Mouse (Mus musculus) liver, embryonic 13.5 days (tissue): ENCODE results near the gene Npb. TPM values are rescaled to one million over a fixed set of nuclear protein-coding genes. Genes with fewer than 3 reads are reported as not detected.

Experiments
- ATAC-seq: fragments of 200-750 bp; cut with Nextera tagmentation; 2 replicates; pipeline ENCODE4 v1.8.0; 2017; ENCODE audit warnings: low read depth, mild to moderate bottlenecking, moderate number of reproducible peaks, moderate library complexity
- DNase-seq: peaks from one replicate; pipeline ENCODE4 v3.0.0; 2022
- H3K27ac ChIP-seq: fragments of 300-500 bp; sonication (generic); 2 replicates; pipeline ENCODE4 v1.5.1; 2015; ENCODE audit warnings: moderate library complexity, mild to moderate bottlenecking, inconsistent platforms
- H3K27me3 ChIP-seq: fragments of 300-500 bp; sonication (generic); 2 replicates; pipeline ENCODE4 v1.6.1; 2015; ENCODE audit warnings: mild to moderate bottlenecking, inconsistent platforms
- H3K36me3 ChIP-seq: fragments of 300-500 bp; sonication (generic); 2 replicates; pipeline ENCODE4 v1.6.1; 2015; ENCODE audit warnings: mild to moderate bottlenecking, inconsistent platforms
- H3K4me1 ChIP-seq: fragments of 300-500 bp; sonication (generic); replicated peaks from 2 replicates; pipeline ENCODE4 v1.6.1; 2015; ENCODE audit warnings: inconsistent platforms
- H3K4me2 ChIP-seq: fragments of 300-500 bp; sonication (generic); 2 replicates; pipeline ENCODE4 v1.6.1; 2015; ENCODE audit warnings: inconsistent platforms, mild to moderate bottlenecking, moderate library complexity
- H3K4me3 ChIP-seq: fragments of 300-500 bp; sonication (generic); replicated peaks from 2 replicates; pipeline ENCODE4 v1.5.1; 2015; ENCODE audit warnings: mild to moderate bottlenecking, inconsistent platforms
- H3K9ac ChIP-seq: fragments of 300-500 bp; sonication (generic); 2 replicates; pipeline ENCODE4 v1.6.1; 2015; ENCODE audit warnings: mild to moderate bottlenecking, inconsistent platforms
- H3K9me3 ChIP-seq: fragments of 300-500 bp; sonication (generic); replicated peaks from 2 replicates; pipeline ENCODE4 v1.6.1; 2016; ENCODE audit warnings: inconsistent platforms
- WGBS: fragments of 180-500 bp; shearing (Covaris S2); methylation state at CpG from one replicate; pipeline ENCODE4 v1.1.7; 2015; ENCODE audit not compliant: insufficient replicate concordance; 5-methylcytosine and 5-hydroxymethylcytosine counted together
- polyA plus RNA-seq: library from polyadenylated mRNA; unstranded; fragments of >200 nt; fragmentation: Nextera tagmentation; extraction: Ambion mirVana; gene quantifications from 2 replicates; pipeline ENCODE4 v1.2.1, GENCODE M21; 2015

The Npb gene
- polyA plus RNA-seq, 1 experiment from 2014 or later, result 9.5 TPM

DNA sequence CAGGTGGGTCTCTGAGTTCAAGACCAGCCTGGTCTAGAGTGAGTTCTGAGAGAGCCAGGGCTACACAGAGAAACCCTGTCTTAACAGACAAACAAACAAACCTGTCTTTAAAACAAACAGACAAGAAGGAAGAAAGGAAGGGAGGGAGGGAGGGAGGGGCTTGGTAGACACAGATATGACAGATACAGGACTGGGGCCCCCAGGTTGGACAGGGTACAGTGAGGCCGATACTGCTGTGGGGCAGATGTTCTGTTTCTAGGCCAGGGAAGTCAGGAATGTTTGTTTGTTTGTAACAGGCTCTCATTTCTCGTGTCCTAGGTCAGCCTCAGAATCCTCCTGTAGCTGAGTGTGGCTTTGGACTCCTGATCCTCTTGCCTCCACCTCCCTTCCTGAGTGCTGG, 4.7 kb upstream of the Npb start:
- Histone ChIP-seq H3K4me2 (peak overlapping the region; percentile 56), H3K27me3 (peaks cover 10% of the 10 kb centered on the region), H3K4me1 (peaks cover 78% of the 10 kb centered on the region), H3K4me3 (peak overlapping the region; percentile 12), H3K27ac (peak overlapping the region; percentile 64), H3K9me3 (no peaks in the 10 kb centered on the region), H3K9ac (peak overlapping the region; percentile 49), H3K36me3 (peaks cover 63% of the 10 kb centered on the region)
- 32% methylated on average over 2 of the region's 2 CpGs for WGBS
- ATAC-seq (peak; percentile 81), DNase-seq (no peak)

DNA sequence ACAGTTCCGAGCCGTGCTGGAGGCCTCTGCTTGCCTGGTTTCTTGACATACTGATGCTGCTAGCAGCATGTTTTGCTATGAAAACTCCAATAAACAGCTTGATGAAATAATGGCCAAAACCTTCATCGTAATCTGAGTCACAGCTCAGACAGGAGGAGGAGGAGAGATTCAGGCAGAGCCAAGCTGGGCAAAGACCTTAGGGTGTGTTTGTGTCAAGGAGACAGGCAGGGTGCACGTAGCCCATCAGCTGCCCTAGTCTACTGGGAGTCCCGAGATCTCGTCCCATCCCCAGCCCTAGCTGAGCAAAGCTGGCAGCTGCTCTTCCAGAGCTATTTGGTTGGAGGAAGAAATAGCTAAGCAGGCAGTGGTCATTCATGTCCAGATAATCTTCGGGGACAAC, 2.6 kb upstream of the Npb start:
- Histone ChIP-seq H3K4me2 (no peak overlapping the region), H3K9ac (no peak overlapping the region), H3K4me1 (peaks cover 70% of the 10 kb centered on the region), H3K27me3 (peaks cover 18% of the 10 kb centered on the region), H3K27ac (no peak overlapping the region; the same call in 1 of the 2 replicates), H3K9me3 (no peaks in the 10 kb centered on the region), H3K4me3 (no peak overlapping the region), H3K36me3 (peaks cover 70% of the 10 kb centered on the region)
- ATAC-seq (no peak), DNase-seq (no peak)
- WGBS, result 80% methylated on average over 7 of the region's 7 CpGs

DNA sequence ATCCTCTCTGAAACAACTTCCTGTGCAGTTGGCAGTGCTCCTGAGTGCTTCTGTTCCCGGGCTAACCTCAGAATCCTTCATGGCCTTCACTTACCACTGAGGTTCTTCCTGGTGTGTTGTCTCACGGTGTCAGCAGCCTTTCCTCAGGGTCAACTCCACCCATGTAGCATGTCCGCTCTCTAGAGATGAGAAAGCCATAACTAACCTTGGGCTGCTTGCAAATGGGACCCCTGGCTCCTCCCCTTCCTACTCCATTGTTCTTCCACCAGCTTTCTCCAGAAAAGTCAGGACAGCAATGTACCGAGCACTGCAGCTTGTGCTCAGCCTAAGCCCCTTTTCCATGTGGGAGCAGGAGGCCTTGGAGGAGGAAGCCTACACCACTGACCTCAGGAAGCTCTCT, 1.5 kb upstream of the Npb start:
- H3K4me2 ChIP-seq, result no peak overlapping the region
- H3K36me3 ChIP-seq, result peaks cover 74% of the 10 kb centered on the region
- H3K4me3 ChIP-seq, result no peak overlapping the region
- H3K9ac ChIP-seq, result no peak overlapping the region
- peaks cover 18% of the 10 kb centered on the region for H3K27me3 ChIP-seq
- ATAC-seq (no peak), DNase-seq (no peak)
- H3K27ac ChIP-seq, result no peak overlapping the region
- H3K4me1 ChIP-seq, result peaks cover 63% of the 10 kb centered on the region
- WGBS, result 76% methylated on average over 4 of the region's 4 CpGs
- H3K9me3 ChIP-seq, result no peaks in the 10 kb centered on the region

DNA sequence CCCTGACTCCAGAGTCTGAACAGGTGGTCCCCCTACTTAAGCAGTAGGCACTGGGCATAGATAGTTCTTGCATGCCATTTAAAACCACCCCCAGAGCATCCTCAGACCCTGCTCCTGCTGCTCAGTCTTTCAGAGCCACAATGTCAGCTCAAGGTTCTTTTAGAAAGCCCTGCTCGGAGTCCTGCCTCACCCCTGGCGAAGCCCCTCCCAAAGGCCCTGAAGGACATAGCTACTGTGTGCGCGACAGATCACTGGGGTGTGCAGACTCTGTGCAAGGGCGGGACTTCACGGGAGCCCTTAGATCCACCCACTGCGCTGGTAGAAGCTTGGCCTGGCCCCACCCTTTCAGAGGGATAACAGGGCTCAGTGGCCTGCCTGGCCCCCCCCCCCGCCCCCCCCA, 973 bp downstream of the Npb start:
- ATAC-seq (peak; percentile 71), DNase-seq (no peak)
- 22% methylated on average over 7 of the region's 8 CpGs for WGBS
- Histone ChIP-seq H3K27ac (peak overlapping the region; percentile 70; the same call in 1 of the 2 replicates), H3K4me2 (peak overlapping the region; percentile 60), H3K36me3 (peaks cover 76% of the 10 kb centered on the region), H3K9ac (peak overlapping the region; percentile 55), H3K27me3 (peaks cover 18% of the 10 kb centered on the region), H3K9me3 (no peaks in the 10 kb centered on the region), H3K4me3 (0 out of 2 replicates have a peak overlapping the region, but pooled peaks have one; percentile 43), H3K4me1 (peaks cover 43% of the 10 kb centered on the region)

DNA sequence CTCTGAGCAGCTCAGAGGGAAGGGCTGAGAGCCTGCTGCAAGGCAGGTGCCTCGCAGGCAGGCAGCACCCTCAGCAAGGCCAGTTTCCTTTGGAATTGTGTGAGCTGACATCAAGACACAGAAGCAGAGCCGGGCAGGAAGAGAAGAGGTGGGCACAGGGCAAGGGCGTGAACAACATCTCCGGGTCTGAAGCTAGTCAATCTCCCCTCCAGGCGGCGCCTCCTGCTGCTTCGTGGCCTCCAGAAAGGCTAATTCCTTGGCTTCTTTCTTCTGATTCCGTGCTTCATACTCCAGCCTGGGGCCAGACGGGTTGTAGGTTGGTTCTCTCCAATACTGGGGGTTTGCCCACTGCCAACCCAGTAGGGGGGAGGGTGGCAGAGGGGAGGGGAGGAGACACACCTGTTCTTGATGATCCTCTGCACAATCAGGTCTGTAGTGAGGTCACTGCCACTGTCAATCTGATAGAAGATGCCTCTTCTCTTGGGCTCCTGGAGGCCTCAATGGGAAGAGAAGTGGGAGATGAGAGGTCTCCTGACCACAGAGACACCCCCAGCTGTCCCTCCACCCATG, 2.3 kb downstream of the Npb start:
- Histone ChIP-seq H3K4me1 (peaks cover 44% of the 10 kb centered on the region), H3K4me2 (no peak overlapping the region), H3K9me3 (no peaks in the 10 kb centered on the region), H3K27ac (no peak overlapping the region), H3K27me3 (peaks cover 18% of the 10 kb centered on the region), H3K36me3 (peaks cover 75% of the 10 kb centered on the region), H3K4me3 (no peak overlapping the region), H3K9ac (no peak overlapping the region)
- ATAC-seq (no peak), DNase-seq (no peak)
- 86% methylated on average over 9 of the region's 9 CpGs for WGBS

DNA sequence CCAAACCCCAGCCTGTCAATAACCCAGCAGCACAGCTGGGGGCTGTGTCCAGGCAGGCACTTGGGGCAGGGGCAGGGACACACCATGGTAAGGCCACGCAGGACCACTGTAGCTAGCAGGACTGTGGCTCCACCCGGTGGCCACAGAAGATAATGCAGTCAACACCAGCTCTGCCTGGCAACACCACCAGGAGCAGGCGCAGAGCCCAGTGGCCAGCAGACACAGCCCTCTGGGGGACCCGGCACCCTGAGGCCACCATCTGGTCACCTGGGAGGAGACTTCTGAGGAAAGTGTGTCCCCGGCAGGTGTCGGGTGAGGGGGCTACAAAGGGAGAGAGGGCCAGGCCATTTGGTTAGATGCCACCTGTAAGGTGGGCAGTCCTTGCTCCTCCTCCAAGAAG, 4.5 kb downstream of the Npb start:
- no peak overlapping the region for H3K27ac ChIP-seq
- no peak overlapping the region for H3K9ac ChIP-seq
- peaks cover 16% of the 10 kb centered on the region for H3K27me3 ChIP-seq
- peaks cover 51% of the 10 kb centered on the region for H3K4me1 ChIP-seq
- H3K4me3 ChIP-seq, result no peak overlapping the region
- 37% methylated on average over 6 of the region's 6 CpGs for WGBS
- no peak overlapping the region for H3K4me2 ChIP-seq
- ATAC-seq (peak; percentile 8; the same call in 1 of the 2 replicates), DNase-seq (peak; percentile 69)
- peaks cover 64% of the 10 kb centered on the region for H3K36me3 ChIP-seq
- H3K9me3 ChIP-seq, result no peaks in the 10 kb centered on the region

DNA sequence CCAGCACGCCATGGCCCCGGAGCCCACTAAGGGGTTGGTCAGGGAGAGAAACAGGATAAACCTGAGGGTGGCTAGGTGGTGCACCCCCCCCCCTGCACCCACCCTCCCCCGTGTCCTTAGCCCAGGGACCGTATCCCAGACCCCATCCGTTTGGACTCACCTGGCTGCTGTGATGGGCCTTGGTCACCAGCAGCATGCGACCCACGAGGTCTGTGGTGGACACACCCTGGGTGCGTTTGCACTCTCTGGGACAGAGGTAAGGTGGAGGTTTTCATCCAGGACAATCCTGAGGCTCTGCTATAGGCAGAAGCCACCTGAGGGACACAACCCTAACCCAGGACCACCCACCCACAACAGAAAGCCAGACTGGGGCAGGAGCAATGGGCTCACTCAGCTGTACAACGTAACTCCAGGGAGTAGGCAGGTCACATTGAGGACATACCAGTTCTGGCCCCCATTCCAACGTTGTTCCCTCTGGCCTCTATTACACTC, 5.2 kb downstream of the Npb start:
- peaks cover 70% of the 10 kb centered on the region for H3K36me3 ChIP-seq
- WGBS, result 80% methylated on average over 10 of the region's 10 CpGs
- no peak overlapping the region for H3K4me2 ChIP-seq
- H3K27ac ChIP-seq, result peak overlapping the region; percentile 18; the same call in 1 of the 2 replicates
- peaks cover 8% of the 10 kb centered on the region for H3K27me3 ChIP-seq
- no peaks in the 10 kb centered on the region for H3K9me3 ChIP-seq
- no peak for ATAC-seq
- no peak overlapping the region for H3K4me3 ChIP-seq
- H3K4me1 ChIP-seq, result peaks cover 50% of the 10 kb centered on the region
- DNase-seq, result no peak
- no peak overlapping the region for H3K9ac ChIP-seq

DNA sequence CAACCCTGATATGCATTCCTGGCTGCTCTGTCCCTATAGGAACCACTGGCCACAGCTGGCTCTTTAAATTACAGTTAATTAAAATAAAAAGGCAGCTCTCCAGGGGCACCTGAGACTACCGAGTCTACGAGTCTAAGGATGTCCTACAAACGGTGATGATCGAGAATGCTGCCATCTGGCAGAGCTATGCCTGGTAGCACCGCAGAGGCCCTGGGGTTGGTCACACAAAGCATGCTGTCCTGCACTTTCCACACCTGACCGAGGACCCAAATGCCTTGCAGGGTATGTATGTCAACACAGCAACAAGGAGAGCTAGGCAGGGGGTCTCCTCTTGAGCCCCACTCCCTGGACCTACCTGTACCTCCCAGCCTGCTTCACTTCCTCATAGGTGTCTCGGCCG, 5.7 kb downstream of the Npb start:
- Histone ChIP-seq H3K27ac (peak overlapping the region; percentile 18; the same call in 1 of the 2 replicates), H3K9ac (no peak overlapping the region), H3K4me1 (peaks cover 49% of the 10 kb centered on the region), H3K4me3 (no peak overlapping the region), H3K9me3 (no peaks in the 10 kb centered on the region), H3K4me2 (no peak overlapping the region), H3K36me3 (peaks cover 75% of the 10 kb centered on the region), H3K27me3 (peaks cover 3% of the 10 kb centered on the region)
- DNase-seq, result no peak
- no peak for ATAC-seq
- 81% methylated on average over 8 of the region's 8 CpGs for WGBS

DNA sequence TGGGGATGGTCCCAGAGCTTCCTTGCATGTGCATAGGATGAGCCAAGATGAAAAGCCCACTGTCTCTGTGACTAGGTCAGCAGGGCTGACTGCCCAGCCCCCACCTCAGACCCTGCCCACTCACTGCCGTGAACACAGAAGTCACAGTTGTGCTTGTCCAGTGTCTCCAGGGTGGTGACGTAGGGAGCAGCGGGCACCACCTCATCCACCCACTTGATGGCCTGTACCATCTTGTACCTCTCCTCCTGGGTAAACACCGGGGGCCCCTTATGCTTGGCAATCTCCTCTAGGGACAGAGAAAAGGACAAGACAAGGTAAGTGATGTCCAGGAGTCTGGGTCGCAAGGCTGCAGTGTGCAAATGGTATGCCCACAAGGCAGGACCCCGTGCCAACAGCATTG, 6.9 kb downstream of the Npb start:
- no peak for DNase-seq
- 96% methylated on average over 6 of the region's 6 CpGs for WGBS
- H3K9ac ChIP-seq, result peak overlapping the region; percentile 88; the same call in 1 of the 2 replicates
- H3K4me3 ChIP-seq, result peak overlapping the region; percentile 19; the same call in 1 of the 2 replicates
- H3K36me3 ChIP-seq, result peaks cover 80% of the 10 kb centered on the region
- no peak for ATAC-seq
- no peak overlapping the region for H3K27ac ChIP-seq
- no peaks in the 10 kb centered on the region for H3K9me3 ChIP-seq
- H3K27me3 ChIP-seq, result no peaks in the 10 kb centered on the region
- H3K4me2 ChIP-seq, result peak overlapping the region; percentile 90
- H3K4me1 ChIP-seq, result peaks cover 39% of the 10 kb centered on the region

DNA sequence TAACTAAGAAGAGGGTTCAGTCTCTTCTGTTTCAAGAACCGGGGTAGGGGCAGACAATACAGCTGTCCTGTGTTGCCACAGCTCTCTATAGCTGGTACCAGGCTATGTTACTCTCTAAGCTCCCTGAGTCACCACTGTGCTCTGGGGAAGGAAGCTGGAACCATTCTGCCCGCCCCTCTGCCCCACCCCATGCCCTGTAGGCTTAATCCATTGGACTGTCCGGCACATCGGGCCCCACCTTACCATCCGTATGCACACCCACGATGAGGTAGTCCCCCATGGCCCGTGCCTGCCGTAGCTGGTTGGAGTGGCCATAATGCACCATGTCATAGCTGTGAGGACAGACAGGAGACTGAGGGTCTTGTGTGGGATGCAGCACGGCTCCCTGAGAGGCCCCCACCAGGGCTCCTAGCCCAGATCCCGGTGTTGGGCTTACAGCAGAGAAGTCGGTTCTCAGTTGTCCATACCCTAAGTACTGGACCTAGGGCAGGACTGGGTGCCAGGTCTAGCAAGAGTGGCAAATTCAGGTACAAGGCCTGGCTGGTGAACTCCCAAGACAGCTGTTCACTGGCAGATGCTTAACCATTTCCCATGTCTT, 7.4 kb downstream of the Npb start:
- H3K9ac ChIP-seq, result peak overlapping the region; percentile 88; the same call in 1 of the 2 replicates
- H3K4me2 ChIP-seq, result peak overlapping the region; percentile 90
- peak overlapping the region; percentile 19; the same call in 1 of the 2 replicates for H3K4me3 ChIP-seq
- 79% methylated on average over 11 of the region's 11 CpGs for WGBS
- ATAC-seq, result no peak
- no peak for DNase-seq
- no peaks in the 10 kb centered on the region for H3K9me3 ChIP-seq
- H3K36me3 ChIP-seq, result peaks cover 80% of the 10 kb centered on the region
- H3K27ac ChIP-seq, result peak overlapping the region; percentile 32; the same call in 1 of the 2 replicates
- no peaks in the 10 kb centered on the region for H3K27me3 ChIP-seq
- H3K4me1 ChIP-seq, result peaks cover 39% of the 10 kb centered on the region

DNA sequence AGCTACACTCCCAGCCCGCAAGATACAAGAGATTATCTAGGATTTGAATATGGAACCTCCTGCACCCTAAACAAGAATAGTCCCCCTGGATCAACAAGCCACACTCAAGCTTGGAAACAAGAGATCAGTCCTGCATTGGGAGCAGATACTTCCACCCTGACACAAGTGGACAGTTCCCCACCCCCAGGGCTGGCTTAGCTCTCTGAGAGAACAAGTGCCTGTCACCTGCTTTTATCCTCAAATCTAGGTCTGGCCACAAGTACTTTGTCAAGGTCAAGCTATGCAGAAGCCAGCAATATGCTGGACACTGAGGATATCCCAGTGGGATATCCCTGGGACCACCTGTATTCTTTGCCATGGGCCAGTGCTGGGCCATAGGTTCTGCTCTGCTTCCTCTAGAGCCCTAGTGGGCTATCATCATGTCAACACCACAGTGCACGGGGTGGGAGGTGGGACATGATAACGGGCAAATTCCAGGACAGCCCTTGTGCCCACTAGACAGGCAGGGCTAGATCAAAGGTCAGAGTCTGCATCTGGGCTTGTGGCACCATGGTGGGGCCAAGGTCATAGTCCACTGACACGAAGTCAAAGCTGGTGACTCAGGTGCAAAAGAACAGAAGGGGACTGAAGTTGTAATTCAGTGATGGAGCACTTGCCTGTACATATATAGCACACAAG, 8.5 kb downstream of the Npb start:
- H3K9me3 ChIP-seq, result no peaks in the 10 kb centered on the region
- 32% methylated on average over 4 of the region's 4 CpGs for WGBS
- 0 out of 2 replicates have a peak, but pooled peaks have one; percentile 17 for ATAC-seq
- H3K9ac ChIP-seq, result peak overlapping the region; percentile 88
- H3K27ac ChIP-seq, result peak overlapping the region; percentile 89
- DNase-seq, result no peak
- peaks cover 80% of the 10 kb centered on the region for H3K36me3 ChIP-seq
- peaks cover 39% of the 10 kb centered on the region for H3K4me1 ChIP-seq
- no peaks in the 10 kb centered on the region for H3K27me3 ChIP-seq
- peak overlapping the region; percentile 80 for H3K4me3 ChIP-seq
- H3K4me2 ChIP-seq, result peak overlapping the region; percentile 90
